Mouse (Mus musculus) myocyte (in vitro differentiated cells): ENCODE measurements around the gene Srrm4.

Source experiments
- CEBPB ChIP-seq: IDR thresholded peaks from 2 replicates; pipeline ENCODE4 v1.6.1; 2011; ENCODE audit warnings: mild to moderate bottlenecking, moderate library complexity; ENCODE audit not compliant: poor library complexity, insufficient read depth, severe bottlenecking
- E2F4 ChIP-seq: IDR thresholded peaks from one replicate; pipeline ENCODE4 v1.6.1; 2011; ENCODE audit warnings: mild to moderate bottlenecking, control low read depth, moderate library complexity; ENCODE audit not compliant: insufficient read depth
- MAX ChIP-seq: IDR thresholded peaks from one replicate; pipeline ENCODE4 v1.6.1; 2011; ENCODE audit warnings: low read depth, mild to moderate bottlenecking, control low read depth
- MYOG ChIP-seq, 3 experiments: IDR thresholded peaks; one replicate each; pipeline ENCODE4 v1.6.1; 2011; ENCODE audit warnings: control low read depth in 2 of 3, low read depth in 2 of 3, mild to moderate bottlenecking in 2 of 3; ENCODE audit not compliant: insufficient read length in 2 of 3, control insufficient read depth in 1 of 3, insufficient read depth in 1 of 3
- POLR2A ChIP-seq: IDR thresholded peaks from one replicate; pipeline ENCODE4 v1.6.1; 2011; ENCODE audit warnings: low read depth, mild to moderate bottlenecking, control low read depth, moderate library complexity; ENCODE audit not compliant: insufficient read length
- REST ChIP-seq: IDR thresholded peaks from one replicate; pipeline ENCODE4 v1.6.1; 2011; ENCODE audit warnings: mild to moderate bottlenecking, control low read depth, moderate library complexity; ENCODE audit not compliant: insufficient read depth, insufficient read length
- SRF ChIP-seq: IDR thresholded peaks from one replicate; pipeline ENCODE4 v1.6.1; 2011; ENCODE audit warnings: low read depth; ENCODE audit not compliant: control insufficient read depth, insufficient read length
- TCF12 ChIP-seq: IDR thresholded peaks from one replicate; pipeline ENCODE4 v1.6.1; 2011; ENCODE audit warnings: mild to moderate bottlenecking, control low read depth; ENCODE audit not compliant: poor library complexity, insufficient read depth, severe bottlenecking
- TCF3 ChIP-seq: IDR thresholded peaks from one replicate; pipeline ENCODE4 v1.6.1; 2011; ENCODE audit warnings: low read depth, control low read depth; ENCODE audit not compliant: insufficient read length

- no peak for TF ChIP-seq MAX
- no peak for TF ChIP-seq E2F4
- TF ChIP-seq POLR2A, result no peak
- TF ChIP-seq TCF3, result no peak
- TF ChIP-seq REST, result no peak
- no peak for TF ChIP-seq TCF12
- TF ChIP-seq MYOG (IDR thresholded peaks at IDR 0.05; ENCODE audit: control insufficient read depth in 1 of 3, insufficient read depth in 1 of 3, insufficient read length in 2 of 3, low read depth in 2 of 3), result no peak
- no peak for TF ChIP-seq CEBPB
- TF ChIP-seq SRF, result no peak
These were observed 52.3 kb downstream of the Srrm4 start for GRCm38 (mm10) chr5:116539360-116539759.
